Mouse (Mus musculus): ENCODE data around the gene Hspg2.

Hspg2 gene

GRCm38 (mm10) chr4:137480191-137480992, 11.8 kb downstream of the Hspg2 start:
- no peak for DNase-seq (ENCODE audit: low spot score in 2 of 2)

DNA sequence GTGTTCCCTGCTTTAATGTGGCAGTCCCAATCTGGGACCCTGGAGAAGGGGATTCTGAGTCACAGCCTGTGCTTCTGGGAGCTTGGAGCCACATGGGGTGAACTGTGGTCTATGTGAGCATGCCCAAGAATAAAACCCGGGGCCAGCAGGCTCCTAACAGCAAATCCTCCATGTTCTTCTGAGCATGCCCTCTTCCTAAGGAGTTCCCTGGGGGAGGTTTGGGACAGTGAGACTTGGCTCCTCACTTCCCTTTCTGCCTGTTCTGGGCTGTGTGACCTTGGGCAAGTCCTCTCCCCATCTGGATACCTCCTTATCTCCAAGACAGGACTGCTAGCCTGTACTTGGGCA, 12.4 kb downstream of the Hspg2 start:
- no peak for DNase-seq (ENCODE audit: low spot score in 2 of 2)

DNA sequence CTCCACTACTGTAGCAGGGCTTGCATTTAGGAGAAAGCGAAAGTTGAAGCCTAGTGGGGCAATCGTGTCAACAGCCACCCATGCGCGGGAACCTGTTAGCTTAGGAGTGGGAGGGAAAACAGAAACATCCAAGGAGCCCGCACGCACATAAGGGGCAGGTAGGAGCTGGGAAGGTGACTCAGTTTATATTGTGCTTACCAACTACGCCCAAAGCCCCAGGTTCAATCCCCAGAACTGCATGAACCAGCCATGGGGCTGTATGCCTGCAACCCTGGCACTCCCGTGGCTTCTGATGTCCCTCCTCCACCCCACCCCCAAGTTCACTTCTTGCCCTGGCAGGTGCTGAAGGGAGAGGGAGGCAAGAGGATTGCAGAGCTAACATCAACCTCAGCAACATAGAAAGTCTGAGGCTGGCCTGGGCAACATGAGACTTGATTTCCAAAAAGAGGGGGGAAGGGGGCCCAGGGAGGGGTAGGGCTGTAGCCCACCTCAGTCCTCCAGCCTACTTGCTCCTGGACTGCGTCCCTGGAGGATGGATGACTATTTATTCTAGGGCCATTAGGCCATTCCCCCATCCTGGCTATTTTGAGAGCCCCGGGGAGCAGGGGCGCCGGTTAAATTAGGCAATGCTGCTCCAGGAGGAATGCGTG, 12.9 kb downstream of the Hspg2 start:
- no peak for DNase-seq (ENCODE audit: low spot score in 2 of 2)

GRCm38 (mm10) chr4:137483871-137484270, 15.3 kb downstream of the Hspg2 start:
- DNase-seq (ENCODE audit: low spot score in 2 of 2), result no peak

- no peak for DNase-seq (ENCODE audit: low spot score in 2 of 2)
Measured at GRCm38 (mm10) chr4:137484586-137484985, 16.0 kb downstream of the Hspg2 start.

DNA sequence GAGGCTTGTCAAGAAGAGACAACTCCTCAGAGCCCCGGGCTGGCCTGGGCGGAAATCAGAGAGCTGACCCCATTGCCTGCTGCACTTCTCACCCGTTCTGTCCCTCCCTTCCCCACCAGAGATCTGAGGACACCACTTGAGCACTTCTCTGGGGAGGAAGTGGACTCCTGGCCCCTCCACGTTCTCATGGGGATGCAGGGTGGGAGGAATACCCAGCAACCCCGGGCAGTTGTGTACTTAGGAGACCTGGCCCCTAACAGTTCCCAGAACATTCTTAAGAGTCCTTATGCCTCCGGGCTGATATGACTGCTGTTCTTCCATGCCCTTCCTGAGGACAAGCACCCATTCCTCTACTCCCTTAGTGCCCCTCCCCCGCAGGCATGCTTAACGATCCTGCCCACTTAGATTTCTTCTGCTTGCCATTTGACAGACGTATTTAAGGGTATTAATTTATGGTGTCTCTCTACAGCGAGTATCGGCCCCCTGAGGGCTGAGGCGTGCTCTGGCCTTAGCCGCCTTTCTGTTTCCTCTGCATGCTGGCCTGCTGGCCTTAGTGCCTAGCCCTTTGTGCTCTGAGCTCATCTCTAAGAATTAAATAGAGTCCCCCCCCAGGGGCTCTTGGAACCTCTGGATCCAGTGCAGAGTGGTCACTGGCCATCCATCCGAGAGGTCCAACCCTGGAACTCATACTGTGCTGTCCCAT, 16.8 kb downstream of the Hspg2 start:
- DNase-seq (ENCODE audit: low spot score in 2 of 2), result no peak

DNA sequence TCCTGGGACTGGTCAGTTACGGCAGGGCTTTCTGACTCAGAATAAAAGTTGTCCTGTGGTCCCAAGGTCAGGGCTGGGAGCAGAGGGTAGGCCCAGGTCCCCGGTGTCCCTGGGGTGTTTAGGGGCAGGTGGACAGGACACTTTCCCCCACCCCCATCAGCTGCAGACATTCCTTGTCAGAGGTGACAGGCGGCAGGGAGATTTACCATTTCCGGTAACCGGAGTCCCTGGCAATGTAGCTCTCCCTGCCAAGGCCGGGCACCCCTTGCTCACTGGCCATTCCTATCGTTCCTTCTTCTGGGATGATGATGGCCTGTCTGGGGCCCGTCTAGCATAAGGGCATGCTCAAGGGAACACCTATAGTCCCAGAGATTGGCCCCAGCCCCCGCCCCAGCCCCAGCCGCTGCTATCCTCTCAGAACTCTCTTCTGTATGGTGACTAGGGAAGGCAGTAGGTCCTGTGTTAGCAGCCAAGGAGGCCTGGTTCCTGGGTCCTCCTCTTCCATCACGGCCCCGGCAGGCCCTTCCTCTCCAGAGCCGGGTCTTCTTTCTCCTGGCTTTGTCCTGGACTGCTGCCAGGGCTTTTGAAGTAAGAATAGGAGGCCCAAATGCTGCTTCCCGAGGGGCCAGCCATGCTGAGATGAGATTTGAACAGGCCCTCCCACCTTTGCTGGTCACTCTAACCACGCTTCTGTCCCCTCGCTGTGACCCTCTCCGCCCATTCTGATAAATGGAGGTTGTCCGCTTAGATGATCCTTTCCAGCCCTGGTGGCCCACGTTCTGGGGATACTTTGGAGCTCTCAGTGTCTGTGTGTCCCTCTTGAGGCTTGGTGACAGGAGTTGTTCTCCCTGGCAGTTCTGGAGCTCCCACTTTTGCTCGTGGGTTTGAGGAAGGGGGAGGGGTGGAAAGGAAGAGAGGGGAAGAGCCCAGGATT, 17.8 kb downstream of the Hspg2 start:
- DNase-seq (ENCODE audit: low spot score in 2 of 2), result no peak

- no peak for DNase-seq (ENCODE audit: low spot score in 2 of 2)
Measured at GRCm38 (mm10) chr4:137487286-137488000, 18.9 kb downstream of the Hspg2 start.

GRCm38 (mm10) chr4:137488038-137488437, 19.5 kb downstream of the Hspg2 start:
- no peak for DNase-seq (ENCODE audit: low spot score in 2 of 2)

DNA sequence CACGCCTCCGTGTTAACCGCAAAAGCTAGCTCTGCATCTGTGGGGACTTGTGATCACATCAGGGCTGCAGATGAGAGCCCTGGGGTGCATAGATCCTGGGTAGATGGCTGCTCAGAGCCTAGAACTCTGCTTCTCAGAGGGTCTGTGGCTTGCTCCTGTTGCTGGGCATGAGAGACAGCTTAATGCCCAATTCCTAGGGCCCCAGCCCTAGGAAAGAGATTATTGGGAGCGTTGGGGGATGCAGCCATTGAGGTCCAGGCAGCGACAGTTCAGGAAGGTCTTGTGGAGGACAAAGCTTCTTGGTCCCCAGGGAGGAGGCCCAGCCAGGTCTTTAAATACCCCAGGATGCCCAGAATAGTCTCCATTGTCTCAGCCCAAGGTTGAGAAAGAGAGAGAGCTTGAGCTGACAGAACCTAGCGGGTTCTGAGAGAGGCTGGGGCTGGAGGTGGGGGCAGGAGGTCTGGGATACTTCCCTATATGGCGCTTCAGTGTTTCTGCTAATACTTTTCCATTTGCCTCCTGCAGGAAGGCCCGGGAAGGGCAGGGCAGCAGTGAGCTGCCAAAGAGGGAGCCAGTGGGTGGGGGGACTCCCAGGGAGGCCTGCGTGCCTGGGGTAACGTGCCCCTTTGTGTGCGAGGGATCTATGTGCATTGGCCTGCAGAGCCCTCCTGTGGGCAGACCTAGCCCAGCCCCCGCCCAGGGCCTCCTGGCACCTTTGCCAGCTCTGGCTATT, 20.2 kb downstream of the Hspg2 start:
- no peak for DNase-seq (ENCODE audit: low spot score in 2 of 2)

DNA sequence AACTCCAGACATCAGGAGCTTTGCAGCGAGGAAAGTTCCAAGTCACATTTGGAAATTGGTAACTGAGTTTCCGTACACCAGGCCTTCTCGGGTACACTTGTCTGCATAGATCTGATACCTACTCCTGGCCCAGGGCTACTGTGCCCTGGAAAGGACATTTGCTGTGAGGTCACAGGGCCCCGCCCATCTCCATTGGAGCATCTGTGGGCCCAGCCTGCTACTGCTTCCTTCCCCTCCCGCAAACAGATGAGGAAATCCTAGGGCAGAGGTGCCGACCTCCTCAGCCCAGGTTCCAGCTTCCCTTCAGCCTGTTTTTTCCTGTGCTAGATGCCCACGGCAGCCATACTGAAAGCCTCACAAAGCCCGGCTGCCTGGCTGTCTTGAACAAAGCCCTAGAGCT, 21.4 kb downstream of the Hspg2 start:
- no peak for DNase-seq (ENCODE audit: low spot score in 2 of 2)

- no peak for DNase-seq (ENCODE audit: low spot score in 2 of 2)
Measured at GRCm38 (mm10) chr4:137492563-137492962, 24.0 kb downstream of the Hspg2 start.

DNA sequence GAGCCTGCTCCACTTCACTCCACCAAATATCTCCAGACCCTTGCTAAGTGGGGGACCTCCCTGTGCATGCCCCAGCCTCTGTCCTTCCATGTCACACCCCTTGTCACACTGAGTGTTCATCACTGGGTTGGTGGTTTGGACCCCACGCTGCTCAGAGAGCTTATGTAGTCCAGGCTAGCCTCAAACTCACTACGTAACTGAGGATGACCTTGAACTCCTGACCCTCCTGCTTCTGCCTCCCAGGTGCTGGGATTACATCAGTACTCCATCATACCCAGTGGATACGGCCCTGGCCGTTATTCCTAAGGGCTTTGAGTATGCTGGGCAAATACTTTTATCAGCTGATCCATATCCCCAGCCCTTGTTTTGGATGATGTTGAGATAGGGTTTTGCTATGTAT, 24.6 kb downstream of the Hspg2 start:
- DNase-seq (ENCODE audit: low spot score in 2 of 2), result no peak

GRCm38 (mm10) chr4:137494751-137495500, 26.4 kb downstream of the Hspg2 start:
- no peak for DNase-seq (ENCODE audit: low spot score in 2 of 2)

DNA sequence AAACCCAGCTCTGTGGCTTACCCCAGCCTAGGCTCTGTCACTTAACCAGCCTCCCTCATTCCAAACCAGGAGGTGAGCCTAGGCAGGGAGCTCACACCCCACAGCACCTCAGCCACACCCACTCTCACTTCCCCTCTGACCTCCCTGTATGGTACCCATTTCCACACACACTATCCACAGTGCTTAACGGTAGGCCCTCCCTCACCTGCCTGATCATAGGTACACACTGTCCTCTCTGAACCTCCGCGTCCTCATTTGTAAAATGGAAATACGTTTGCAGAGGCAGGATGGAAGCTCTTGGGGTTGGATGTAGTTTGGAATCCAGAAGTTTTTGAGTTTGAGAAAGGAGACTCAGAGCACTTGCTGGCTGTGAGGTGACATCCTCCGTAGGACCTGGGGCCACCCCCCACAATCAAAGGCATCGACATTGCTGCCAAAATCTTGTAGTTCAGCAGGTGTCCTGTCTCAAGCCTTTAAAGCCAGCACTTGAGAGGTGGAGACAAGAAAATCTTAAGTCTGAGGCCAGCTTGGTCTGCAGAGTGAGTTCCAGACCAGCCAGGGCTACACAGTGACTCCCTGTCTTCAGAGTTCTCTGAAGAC, 27.0 kb downstream of the Hspg2 start:
- no peak for DNase-seq (ENCODE audit: low spot score in 2 of 2)

GRCm38 (mm10) chr4:137497367-137497766, 28.8 kb downstream of the Hspg2 start:
- no peak for DNase-seq (ENCODE audit: low spot score in 2 of 2)

DNA sequence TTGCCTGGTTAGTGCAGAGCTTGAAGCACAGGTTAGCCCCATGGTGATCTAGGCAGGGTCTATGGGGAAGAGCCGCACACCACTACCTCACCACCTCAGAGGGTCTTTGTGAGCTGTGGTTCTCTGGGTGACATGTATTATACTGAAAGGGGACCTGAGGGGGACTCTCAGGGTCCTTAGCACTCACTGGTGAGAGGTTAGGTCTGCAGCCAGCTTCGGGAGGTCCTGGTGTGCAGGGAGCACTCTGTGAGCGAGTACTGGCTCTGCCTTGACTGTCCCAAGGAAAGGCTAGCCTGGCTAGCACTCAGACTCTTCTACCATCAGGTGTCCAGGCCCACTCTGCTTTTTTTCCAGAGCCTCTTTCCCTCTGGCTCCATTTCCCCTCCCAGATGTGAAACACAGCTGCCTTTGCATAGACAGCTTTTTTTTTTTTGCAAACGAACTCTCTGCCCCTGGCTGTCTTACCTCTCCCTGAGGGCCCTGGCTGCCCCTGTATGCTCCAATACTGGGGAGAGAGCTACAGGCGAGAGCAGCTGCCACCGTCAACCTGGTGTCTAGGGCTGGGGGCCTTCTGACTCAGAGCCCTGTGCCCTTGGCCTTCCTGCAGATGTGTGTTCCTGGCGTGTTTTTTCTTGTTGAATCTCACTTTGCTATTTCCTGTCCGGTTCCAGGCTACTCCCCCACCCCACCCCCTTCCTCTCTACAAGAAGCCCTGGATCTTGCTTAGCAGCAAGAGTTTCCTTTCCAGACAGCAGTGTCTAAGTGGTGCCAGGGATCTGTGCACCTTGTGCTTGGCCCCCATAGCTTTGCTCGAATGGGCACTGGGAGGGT, 29.5 kb downstream of the Hspg2 start:
- DNase-seq (ENCODE audit: low spot score in 2 of 2), result no peak

- no peak for DNase-seq (ENCODE audit: low spot score in 2 of 2)
Measured at GRCm38 (mm10) chr4:137498882-137499583, 30.5 kb downstream of the Hspg2 start.
